ENCODE assay signal across 8 mouse cellular contexts in genomic region chr10:61089170-61090142, GRCm38 (mm10). TPM values are rescaled to one million over a fixed set of nuclear protein-coding genes. Genes with fewer than 3 reads are reported as not detected.
DNase-seq lines count a peak whose midpoint lies in the region; ATAC-seq and TF ChIP-seq lines count a peak whose summit lies in the region.

Pcbd1 (plus strand) TSS chr10:61089331.

- 9% methylated on average over 33 of the region's 33 CpGs for WGBS in heart, embryonic 15.5 days
- WGBS in small intestine, adult 2 months: 7% methylated on average over 31 of the region's 33 CpGs

- H3K36me3 ChIP-seq in heart, embryonic 15.5 days: no peaks in the 10 kb centered on the region
- peaks cover 2% of the 10 kb centered on the region; the same call in 1 of the 2 replicates for H3K36me3 ChIP-seq in small intestine, adult 2 months (ENCODE audit: control insufficient read depth, insufficient read depth, low read length)

- ATAC-seq in heart, embryonic 15.5 days (replicated peaks; ENCODE audit: insufficient number of reproducible peaks, insufficient read depth, low FRiP score, low read depth): peak; percentile 51
- no peak for ATAC-seq in CD4-positive, CD25-positive, alpha-beta regulatory T cell, adult 4 months

- peak within 1 kb of the TSS; percentile 66 for H3K9ac ChIP-seq in heart, embryonic 15.5 days

- TF ChIP-seq CTCF in small intestine, adult 2 months (IDR thresholded peaks at IDR 0.05; ENCODE audit: extremely low read depth, insufficient read length, insufficient replicate concordance, low read depth, low read length): no peak

- H3K4me3 ChIP-seq in heart, embryonic 15.5 days: peak within 1 kb of the TSS; percentile 53
- peak within 1 kb of the TSS; percentile 83 for H3K4me3 ChIP-seq in small intestine, adult 2 months (ENCODE audit: low read depth, low read length)

- peak; percentile 30; the same call in 1 of the 2 replicates for TF ChIP-seq POLR2A in small intestine, adult 2 months (IDR thresholded peaks at IDR 0.05; ENCODE audit: low read depth, low read length)

- DNase-seq in ovary, adult 18-20 months (ENCODE audit: low spot score): peak; percentile 34
- no peak for DNase-seq in ovary, postnatal 10 days (ENCODE audit: low spot score)
- DNase-seq in cerebellum, postnatal 14 days: peak; percentile 68
- DNase-seq in kidney, postnatal 14 days: peak; percentile 94
- DNase-seq in lung, postnatal 10 days: peak; percentile 73

- peaks cover 23% of the 10 kb centered on the region for H3K4me1 ChIP-seq in heart, embryonic 15.5 days (replicated peaks)
- peaks cover 10% of the 10 kb centered on the region; the same call in 1 of the 2 replicates for H3K4me1 ChIP-seq in small intestine, adult 2 months (ENCODE audit: control insufficient read depth, insufficient read depth, insufficient read length, low read length)

- H3K27me3 ChIP-seq in heart, embryonic 15.5 days: no peaks in the 10 kb centered on the region
- no peaks in the 10 kb centered on the region for H3K27me3 ChIP-seq in small intestine, adult 2 months (ENCODE audit: control insufficient read depth, insufficient read depth, low read length)

- peak within 1 kb of the TSS; percentile 86 for H3K4me2 ChIP-seq in heart, embryonic 15.5 days

- H3K27ac ChIP-seq in heart, embryonic 15.5 days: peak within 1 kb of the TSS; percentile 61
- H3K27ac ChIP-seq in small intestine, adult 2 months (ENCODE audit: insufficient read depth, low read depth, low read length): peak within 1 kb of the TSS; percentile 33; the same call in 1 of the 2 replicates

- no peaks in the 10 kb centered on the region for H3K9me3 ChIP-seq in heart, embryonic 15.5 days (replicated peaks)

RNA-seq across cellular contexts. Expression of gene Pcbd1, which starts in this region (rescaled TPM):
- 53.0 and 59.8 TPM in 2 replicates for polyA plus RNA-seq in heart, embryonic 15.5 days (2015; fragmentation: Nextera tagmentation; extraction: Ambion mirVana)
- polyA plus RNA-seq in small intestine, adult 2 months (2012; rRNA removed): 14.7 and 21.0 TPM in 2 replicates
- polyA plus RNA-seq in CD4-positive, CD25-positive, alpha-beta regulatory T cell, adult 4 months (2017; shearing (Covaris generic)): under 1 TPM in 1 of 2 experiments, not detected in 1; 0.90 TPM
